Mouse (Mus musculus) B cell, adult 67 days (primary cell): ENCODE data around the gene Slc10a3. TPM values are rescaled to one million over a fixed set of nuclear protein-coding genes. Genes with fewer than 3 reads are reported as not detected.

ENCODE experiments used
- total RNA-seq, 2 experiments: library from RNA; stranded (reverse); gene quantifications; 4 replicates each; pipeline ENCODE4 v1.2.4; 2023

Slc10a3 gene
- total RNA-seq, result 10 to 100 TPM; 18.5 to 20.6 TPM

DNA sequence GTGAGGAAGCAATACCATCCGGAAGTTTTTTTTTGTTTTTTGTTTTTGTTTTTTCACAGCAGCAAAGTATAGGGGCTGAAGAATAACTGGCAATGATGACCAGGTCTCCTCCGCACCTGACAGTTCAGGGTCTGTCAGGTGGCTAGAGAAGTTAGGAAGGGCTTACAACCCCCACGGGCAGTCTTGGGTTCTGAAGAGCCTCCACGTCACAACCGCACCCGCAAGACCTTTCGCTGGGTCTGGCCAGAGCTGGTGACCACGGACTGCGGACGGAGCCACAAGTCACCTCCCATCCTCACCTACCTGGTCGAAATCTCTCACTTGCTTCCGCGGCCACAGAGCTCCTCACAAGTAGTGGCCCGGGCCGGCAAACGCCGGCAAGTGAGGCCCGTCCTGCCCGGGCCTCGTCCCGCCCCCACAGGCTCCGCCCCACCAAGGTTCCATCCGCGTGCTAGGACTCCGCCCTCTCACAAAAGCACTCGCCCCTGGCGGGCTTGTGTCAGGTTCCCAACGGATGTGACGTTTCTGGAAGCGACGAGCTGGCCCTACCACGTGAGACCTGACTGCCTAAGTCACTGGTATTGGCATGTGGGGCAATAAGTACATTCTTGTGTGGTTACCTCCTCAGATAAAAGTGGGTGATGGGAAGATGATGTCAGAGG is at the start of gene Slc10a3, which contains the start of gene Ubl4a:
TSS of gene Slc10a3 (minus strand) at position 462 of the 662 bp plus-strand sequence.
TSS of gene Ubl4a (minus strand) at position 331 of the 662 bp plus-strand sequence.

DNA sequence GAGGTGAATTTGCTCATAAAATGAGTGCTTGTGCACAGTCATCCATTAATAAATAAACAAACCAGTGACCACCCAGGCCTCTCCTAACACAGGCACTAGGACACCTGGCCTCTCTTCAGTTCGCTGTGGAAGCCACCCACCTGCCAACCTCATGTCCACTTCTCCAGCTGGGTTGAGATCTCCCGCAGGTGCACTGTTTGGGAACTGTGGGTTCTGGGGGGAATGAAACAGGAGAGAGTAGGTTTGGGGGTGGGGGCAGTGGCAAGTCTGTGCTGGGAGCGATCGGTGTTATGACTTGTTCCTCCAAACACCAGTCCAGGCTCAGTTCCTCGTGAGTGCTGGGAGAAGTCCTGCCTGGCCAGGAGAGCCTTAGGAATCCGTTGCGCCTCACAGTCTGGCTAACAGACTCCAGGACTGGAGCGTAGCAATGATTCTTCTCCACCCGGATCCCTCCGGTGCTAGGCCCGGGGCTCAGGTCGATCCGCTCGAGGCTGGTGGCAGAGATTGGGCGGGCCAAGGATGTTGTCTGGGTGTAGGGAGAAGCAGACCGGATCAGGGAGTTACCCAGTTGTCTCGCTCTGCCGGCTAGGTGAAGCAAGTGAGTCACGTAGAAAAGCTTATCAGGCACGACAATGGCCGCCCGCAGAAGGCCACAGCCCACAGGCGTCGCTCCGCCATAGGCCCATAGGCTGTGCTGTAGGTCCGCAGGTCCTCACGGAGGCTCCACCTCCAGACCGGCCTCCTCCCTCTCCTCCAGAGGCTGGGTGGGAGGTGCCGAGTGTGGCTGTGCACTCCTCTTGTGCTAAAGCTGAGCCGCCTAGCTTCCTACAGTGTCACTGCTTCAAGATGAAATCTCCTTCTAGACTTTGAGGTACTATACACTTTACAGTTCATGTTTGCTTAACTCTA is 19.6 kb upstream of the Slc10a3 start, which contains the start of the genes Fam3a and Ikbkg:
TSS of gene Fam3a (minus strand) at position 738 of the 909 bp plus-strand sequence.
TSS of gene Ikbkg (plus strand) at position 756 of the 909 bp plus-strand sequence.

GRCm38 (mm10) chrX:74353467-74353770 is 19.7 kb downstream of the Slc10a3 start, which contains the start of gene Lage3:
Lage3 (minus strand) TSS chrX:74353618.

DNA sequence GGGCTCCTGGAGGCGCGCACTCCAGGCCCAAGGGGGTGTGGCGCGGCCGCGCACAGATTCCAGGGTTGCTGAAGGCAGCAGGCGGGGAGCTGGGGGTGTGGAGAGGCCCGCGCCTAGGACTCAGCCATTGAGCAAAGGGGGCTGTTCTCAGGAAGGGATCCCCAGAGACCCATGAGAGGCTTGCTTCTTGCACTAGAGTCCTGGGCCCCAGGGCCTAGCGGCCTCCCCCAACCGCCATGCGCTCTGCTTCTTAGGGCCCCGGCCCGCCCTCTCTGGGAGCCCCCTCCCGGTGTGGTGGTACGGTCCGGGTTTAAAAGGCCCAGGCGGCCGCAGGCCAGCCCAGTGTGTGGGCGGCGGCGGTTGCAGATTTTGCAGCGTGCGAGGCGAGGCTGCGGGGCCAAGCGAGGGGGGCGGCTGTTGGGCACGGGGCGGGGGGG is 44.4 kb downstream of the Slc10a3 start, which contains the start of gene Plxna3:
TSS of gene Plxna3 (plus strand) at position 342 of the 437 bp plus-strand sequence.

Other genes starting within 250 kb of the Slc10a3 start
- not detected for gene Opn1mw, start 245.9 kb downstream of the Slc10a3 start, total RNA-seq
- gene Mecp2, start 238.0 kb downstream of the Slc10a3 start, total RNA-seq, result 10 to 100 TPM; 49.9 to 61.6 TPM
- not detected for gene Tex28, start 205.5 kb downstream of the Slc10a3 start, total RNA-seq
- gene Tktl1, start 196.1 kb downstream of the Slc10a3 start, total RNA-seq, result under 1 TPM in 1 of 2 experiments, not detected in 1; 0.36 TPM
- 100 to 1,000 TPM; 521 to 524 TPM for gene Flna, start 123.5 kb downstream of the Slc10a3 start, total RNA-seq
- 10 to 100 TPM; 72.5 to 81.1 TPM for gene Emd, start 118.7 kb downstream of the Slc10a3 start, total RNA-seq
- gene Rpl10, start 102.5 kb downstream of the Slc10a3 start, total RNA-seq, result 100 to 1,000 TPM; 649 to 808 TPM
- gene Taz, start 91.4 kb downstream of the Slc10a3 start, total RNA-seq, result 100 to 1,000 TPM; 120 to 139 TPM
- gene Dnase1l1, start 91.0 kb downstream of the Slc10a3 start, total RNA-seq, result 10 to 100 TPM; 18.5 to 21.2 TPM
- gene Atp6ap1, start 76.3 kb downstream of the Slc10a3 start, total RNA-seq, result 100 to 1,000 TPM; 183 to 197 TPM
- gene Gdi1, start 68.4 kb downstream of the Slc10a3 start, total RNA-seq, result 100 to 1,000 TPM; 302 to 378 TPM
- gene Fam50a, start 60.3 kb downstream of the Slc10a3 start, total RNA-seq, result 100 to 1,000 TPM; 101 to 105 TPM
- gene Plxna3, start 44.3 kb downstream of the Slc10a3 start, total RNA-seq, result 10 to 100 TPM; 13.4 to 14.8 TPM
- 10 to 100 TPM; 26.8 to 27.2 TPM for gene Lage3, start 19.7 kb downstream of the Slc10a3 start, total RNA-seq
- 10 to 100 TPM; 28.9 to 33.8 TPM for gene Ubl4a, start 131 bp downstream of the Slc10a3 start, total RNA-seq
- gene Fam3a, start 19.9 kb upstream of the Slc10a3 start, total RNA-seq, result 10 to 100 TPM; 17.2 to 30.0 TPM
- gene Ikbkg, start 19.9 kb upstream of the Slc10a3 start, total RNA-seq, result 10 to 100 TPM; 61.8 to 62.6 TPM
- gene G6pdx, start 55.8 kb upstream of the Slc10a3 start, total RNA-seq, result 10 to 100 TPM; 32.1 to 32.5 TPM
- not detected for gene Gm6880, start 108.0 kb upstream of the Slc10a3 start, total RNA-seq
- not detected for gene Olfr1326-ps1, start 201.5 kb upstream of the Slc10a3 start, total RNA-seq
- gene Olfr1325, start 219.3 kb upstream of the Slc10a3 start, total RNA-seq, result not detected